Mouse (Mus musculus): ENCODE results near the gene Cyp2d11.

DNA sequence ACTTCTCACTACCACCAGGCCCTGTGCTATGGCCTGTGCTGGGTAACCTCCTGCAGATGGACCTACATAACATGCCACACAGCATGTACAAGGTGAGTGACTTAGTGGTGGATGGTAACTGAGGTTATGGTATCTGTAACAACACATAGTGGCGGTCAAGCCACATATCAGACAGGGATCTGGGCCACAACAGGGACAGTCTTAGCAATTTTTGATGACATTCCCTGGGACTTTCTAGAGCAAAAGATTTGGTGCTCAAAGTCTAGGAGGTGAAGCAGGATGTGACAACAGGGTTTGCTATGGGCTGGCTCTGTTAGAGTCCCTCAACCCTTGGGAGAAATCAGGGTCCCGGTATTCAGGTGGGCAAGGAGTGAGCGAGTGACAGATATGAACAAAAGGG is 39.8 kb upstream of the Cyp2d11 start:
- no peak for TF ChIP-seq POLR2A (IDR thresholded peaks at IDR 0.05; ENCODE audit: low read depth, low read length)
- TF ChIP-seq CTCF (IDR thresholded peaks at IDR 0.05; ENCODE audit: extremely low read depth, insufficient read depth, insufficient read length, insufficient replicate concordance) = no peak
